Mouse (Mus musculus): ENCODE data around the gene Gorasp1. TPM values are rescaled to one million over a fixed set of nuclear protein-coding genes. Genes with fewer than 3 reads are reported as not detected.
A peak's percentile ranks its signal among the peaks of the same experiment; 100 is the strongest.

Gorasp1 gene
- total RNA-seq, 2 experiments from 2014 or later: 32.6 to 35.4 TPM

GRCm38 (mm10) chr9:119973869-119974520, 36.6 kb upstream of the Gorasp1 start:
- no peak for DNase-seq (ENCODE audit: low spot score in 2 of 2)
- intact Hi-C loops (cut with DNase I): no loop called here

GRCm38 (mm10) chr9:119973281-119973680, 35.9 kb upstream of the Gorasp1 start:
- no peak for DNase-seq (ENCODE audit: low spot score in 2 of 2)
- intact Hi-C loops (cut with DNase I): no loop called here

GRCm38 (mm10) chr9:119972582-119972981, 35.2 kb upstream of the Gorasp1 start:
- intact Hi-C loops (cut with DNase I): no loop called here
- DNase-seq (ENCODE audit: low spot score in 2 of 2): peak in 1 of 2 experiments; percentile 15

GRCm38 (mm10) chr9:119972166-119972565, 34.8 kb upstream of the Gorasp1 start:
- intact Hi-C loops (cut with DNase I): no loop called here
- no peak for DNase-seq (ENCODE audit: low spot score in 2 of 2)

GRCm38 (mm10) chr9:119970763-119971656, 33.6 kb upstream of the Gorasp1 start:
- DNase-seq (ENCODE audit: low spot score in 2 of 2): peak in 1 of 2 experiments; percentile 55

GRCm38 (mm10) chr9:119970221-119970620, 32.9 kb upstream of the Gorasp1 start:
- no peak for DNase-seq (ENCODE audit: low spot score in 2 of 2)
- intact Hi-C loops (cut with DNase I): no loop called here

More at GRCm38 (mm10) chr9:119970763-119971656, 33.6 kb upstream of the Gorasp1 start:
- intact Hi-C loops (cut with DNase I): no loop called here

GRCm38 (mm10) chr9:119969811-119970210, 32.4 kb upstream of the Gorasp1 start:
- no peak for DNase-seq (ENCODE audit: low spot score in 2 of 2)
- intact Hi-C loops (cut with DNase I): no loop called here

- no peak for DNase-seq (ENCODE audit: low spot score in 2 of 2)
- intact Hi-C loops (cut with DNase I): no loop called here
Observed at GRCm38 (mm10) chr9:119966221-119966910, 29.0 kb upstream of the Gorasp1 start.

GRCm38 (mm10) chr9:119965186-119965585, 27.8 kb upstream of the Gorasp1 start:
- no peak for DNase-seq (ENCODE audit: low spot score in 2 of 2)
- intact Hi-C loops (cut with DNase I): no loop called here

GRCm38 (mm10) chr9:119964206-119964605, 26.8 kb upstream of the Gorasp1 start:
- no peak for DNase-seq (ENCODE audit: low spot score in 2 of 2)
- intact Hi-C loops (cut with DNase I): no loop called here

GRCm38 (mm10) chr9:119962987-119963667, 25.8 kb upstream of the Gorasp1 start:
- no peak for DNase-seq (ENCODE audit: low spot score in 2 of 2)
- intact Hi-C loops (cut with DNase I): no loop called here

GRCm38 (mm10) chr9:119962216-119962615, 24.9 kb upstream of the Gorasp1 start:
- intact Hi-C loops (cut with DNase I): no loop called here
- no peak for DNase-seq (ENCODE audit: low spot score in 2 of 2)

GRCm38 (mm10) chr9:119958835-119959234, 21.5 kb upstream of the Gorasp1 start:
- no peak for DNase-seq (ENCODE audit: low spot score in 2 of 2)
- intact Hi-C loops (cut with DNase I): no loop called here

GRCm38 (mm10) chr9:119951388-119951787, 14.0 kb upstream of the Gorasp1 start:
- intact Hi-C loops (cut with DNase I): no loop called here
- no peak for DNase-seq (ENCODE audit: low spot score in 2 of 2)

- intact Hi-C loops (cut with DNase I): no loop called here
Observed at GRCm38 (mm10) chr9:119950434-119950833, 13.1 kb upstream of the Gorasp1 start.

GRCm38 (mm10) chr9:119948804-119949203, 11.4 kb upstream of the Gorasp1 start:
- intact Hi-C loops (cut with DNase I): loop anchor here (5.0 kb wide), 1 partner anchor 133 kb away; no protein-coding TSS in a partner anchor
- DNase-seq (ENCODE audit: low spot score in 2 of 2): no peak

More at GRCm38 (mm10) chr9:119950434-119950833, 13.1 kb upstream of the Gorasp1 start:
- no peak for DNase-seq (ENCODE audit: low spot score in 2 of 2)

- DNase-seq (ENCODE audit: low spot score in 2 of 2): no peak
- intact Hi-C loops (cut with DNase I): loop anchor here (5.0 kb wide), 1 partner anchor 137 kb away; no protein-coding TSS in a partner anchor
Observed at GRCm38 (mm10) chr9:119945173-119945900, 8.0 kb upstream of the Gorasp1 start.

GRCm38 (mm10) chr9:119943326-119943725, 6.0 kb upstream of the Gorasp1 start:
- DNase-seq (ENCODE audit: low spot score in 2 of 2): no peak
- intact Hi-C loops (cut with DNase I): no loop called here

- no peak for DNase-seq (ENCODE audit: low spot score in 2 of 2)
- intact Hi-C loops (cut with DNase I): no loop called here
Observed at GRCm38 (mm10) chr9:119941861-119942260, 4.5 kb upstream of the Gorasp1 start.

Measured in left cerebral cortex, postnatal 25 days (tissue).